Mouse (Mus musculus) heart, adult 2 months (tissue): ENCODE measurements around the gene Fscn3.

Source experiments
- CTCF ChIP-seq: fragments of 200-600 bp; IDR thresholded peaks from 2 replicates; pipeline ENCODE4 v1.8.1; 2022; ENCODE audit warnings: antibody characterized with exemption, mild to moderate bottlenecking, moderate library complexity
- EP300 ChIP-seq: fragments of 200-500 bp; IDR thresholded peaks from 2 replicates; pipeline ENCODE4 v1.6.1; 2011; ENCODE audit warnings: low read depth, low read length, control low read depth; ENCODE audit not compliant: insufficient read depth
- POLR2A ChIP-seq: fragments of 200-500 bp; IDR thresholded peaks from 2 replicates; pipeline ENCODE4 v1.6.1; 2011; ENCODE audit warnings: mild to moderate bottlenecking, low read depth, low read length, control low read depth; ENCODE audit not compliant: insufficient read depth

- TF ChIP-seq CTCF: no peak
- TF ChIP-seq POLR2A: no peak
- no peak for TF ChIP-seq EP300
These were observed 46.6 kb downstream of the Fscn3 start for GRCm38 (mm10) chr6:28474211-28474610.
